In genomic region chr6:125092372-125092771, GRCm38 (mm10) we compare ENCODE assay signal across 11 mouse cellular contexts. TPM values are rescaled to one million over a fixed set of nuclear protein-coding genes. Genes with fewer than 3 reads are reported as not detected.
DNase-seq lines count a peak whose midpoint lies in the region; ATAC-seq and TF ChIP-seq lines count a peak whose summit lies in the region.
"Had no signal": no experiment of that assay in that cellular context is flagged by ENCODE, and none has a peak within 500 bp of the region (broad histone marks: within the 10 kb centered on the region; RNA-seq: fewer than 3 reads in every experiment).

No protein-coding gene starts in this region.

- 79% methylated on average over 5 of the region's 5 CpGs for WGBS in hindbrain, embryonic 11.5 days
- 88% methylated on average over 5 of the region's 5 CpGs for WGBS in hindbrain, postnatal 0 days

- no peak for ATAC-seq in CD4-positive, CD25-positive, alpha-beta regulatory T cell, adult 4 months
- no peak for ATAC-seq in hindbrain, embryonic 11.5 days (ENCODE audit: low FRiP score)
- ATAC-seq in hindbrain, postnatal 0 days = no peak

- no peak for TF ChIP-seq CTCF in hindbrain, postnatal 0 days (IDR thresholded peaks at IDR 0.05; ENCODE audit: low read depth)

- 0 out of 2 replicates have a peak overlapping the region, but pooled peaks have one; percentile 17 for H3K27ac ChIP-seq in hindbrain, embryonic 11.5 days (ENCODE audit: low read depth, low read length)
- no peak overlapping the region for H3K27ac ChIP-seq in hindbrain, postnatal 0 days

- H3K4me3 ChIP-seq in hindbrain, embryonic 11.5 days (ENCODE audit: low read depth, low read length) = no peak overlapping the region
- H3K4me3 ChIP-seq in hindbrain, postnatal 0 days (ENCODE audit: low read length) = no peak overlapping the region

- no peaks in the 10 kb centered on the region for H3K36me3 ChIP-seq in hindbrain, embryonic 11.5 days (ENCODE audit: control insufficient read depth, insufficient read depth, low read length)
- no peaks in the 10 kb centered on the region for H3K36me3 ChIP-seq in hindbrain, postnatal 0 days (ENCODE audit: insufficient read depth, low read length)

- H3K9ac ChIP-seq in hindbrain, embryonic 11.5 days (ENCODE audit: low read depth, low read length) = no peak overlapping the region
- no peak overlapping the region for H3K9ac ChIP-seq in hindbrain, postnatal 0 days (replicated peaks; ENCODE audit: low read length)

- peaks cover 16% of the 10 kb centered on the region for H3K4me1 ChIP-seq in hindbrain, embryonic 11.5 days (replicated peaks; ENCODE audit: control insufficient read depth, insufficient read depth, low read length)
- H3K4me1 ChIP-seq in hindbrain, postnatal 0 days (ENCODE audit: insufficient read depth, low read length) = peaks cover 14% of the 10 kb centered on the region

- H3K4me2 ChIP-seq in hindbrain, embryonic 11.5 days (replicated peaks; ENCODE audit: low read depth, low read length) = no peak overlapping the region
- no peak overlapping the region for H3K4me2 ChIP-seq in hindbrain, postnatal 0 days (ENCODE audit: low read depth, low read length)

- DNase-seq in CD4-positive, CD25-positive, alpha-beta regulatory T cell, adult 2 months (ENCODE audit: low read depth, low spot score) = peak; percentile 34
- DNase-seq in hindbrain, embryonic 11.5 days (ENCODE audit: low spot score) = no peak
- no peak for DNase-seq in hindbrain, postnatal 0 days (ENCODE audit: low spot score)
- peak; percentile 18 to 60 for DNase-seq in spleen, postnatal 4 days (ENCODE audit: low spot score in 2 of 2)
- DNase-seq in spleen, postnatal 10 days (ENCODE audit: low spot score in 2 of 2) = no peak
- no peak for DNase-seq in left cerebral cortex, adult 8-10 months (ENCODE audit: low spot score in 2 of 2)
- no peak for DNase-seq in right cerebral cortex, postnatal 36 days (ENCODE audit: low spot score in 2 of 2)
- DNase-seq: spleen, adult 18-20 months had no signal

- no peaks in the 10 kb centered on the region for H3K9me3 ChIP-seq in hindbrain, embryonic 11.5 days (ENCODE audit: control insufficient read depth, low read length)
- no peaks in the 10 kb centered on the region for H3K9me3 ChIP-seq in hindbrain, postnatal 0 days (ENCODE audit: low read length)
- H3K9me3 ChIP-seq: G1E had no signal

- H3K27me3 ChIP-seq in hindbrain, embryonic 11.5 days (ENCODE audit: control insufficient read depth, insufficient read depth, low read length) = no peaks in the 10 kb centered on the region
- no peaks in the 10 kb centered on the region for H3K27me3 ChIP-seq in hindbrain, postnatal 0 days (ENCODE audit: insufficient read depth, low read length)

RNA-seq across cellular contexts. Expression of gene Chd4, which starts 3.4 kb away (rescaled TPM):
- polyA plus RNA-seq in CD4-positive, CD25-positive, alpha-beta regulatory T cell, adult 4 months (2017; shearing (Covaris generic)) = 10 to 100 TPM; 61.4 to 71.9 TPM
- 105 and 130 TPM in 2 replicates for polyA plus RNA-seq in hindbrain, embryonic 11.5 days (2014; fragmentation: Nextera tagmentation; extraction: Ambion mirVana)
- 101 and 106 TPM in 2 replicates for total RNA-seq in hindbrain, postnatal 0 days (2014; rRNA removed)
- 90.2 and 94.7 TPM in 2 replicates for polyA plus RNA-seq in hindbrain, postnatal 0 days (2015; fragmentation: Nextera tagmentation; extraction: Ambion mirVana)
- 100 to 1,000 TPM; 161 to 176 (median 173) TPM for total RNA-seq in left cerebral cortex, adult 8-10 months (2022)

RNA-seq across cellular contexts. Expression of gene Lpar5, which starts 24.7 kb away (rescaled TPM):
- polyA plus RNA-seq in CD4-positive, CD25-positive, alpha-beta regulatory T cell, adult 4 months (2017; shearing (Covaris generic)) = 10 to 100 TPM; 12.1 to 19.9 TPM
- 0.21 TPM in 1 of 2 replicates, not detected in the other for polyA plus RNA-seq in hindbrain, embryonic 11.5 days (2014; fragmentation: Nextera tagmentation; extraction: Ambion mirVana)
- total RNA-seq in hindbrain, postnatal 0 days (2014; rRNA removed) = 0.75 and 1.8 TPM in 2 replicates
- polyA plus RNA-seq in hindbrain, postnatal 0 days (2015; fragmentation: Nextera tagmentation; extraction: Ambion mirVana) = 0.68 and 0.88 TPM in 2 replicates
- total RNA-seq in left cerebral cortex, adult 8-10 months (2022) = 1 to 10 TPM in 2 of 4 experiments, under 1 TPM in 2; 0.44 to 1.9 (median 0.82) TPM
- total RNA-seq: gastrocnemius, adult 18-20 months had no signal

RNA-seq across cellular contexts. Expression of gene Nop2, which starts 39.3 kb away (rescaled TPM):
- 10 to 100 TPM; 51.5 to 59.7 TPM for polyA plus RNA-seq in CD4-positive, CD25-positive, alpha-beta regulatory T cell, adult 4 months (2017; shearing (Covaris generic))
- 45.3 and 58.8 TPM in 2 replicates for polyA plus RNA-seq in hindbrain, embryonic 11.5 days (2014; fragmentation: Nextera tagmentation; extraction: Ambion mirVana)
- total RNA-seq in hindbrain, postnatal 0 days (2014; rRNA removed) = 33.9 and 34.2 TPM in 2 replicates
- 37.3 and 38.8 TPM in 2 replicates for polyA plus RNA-seq in hindbrain, postnatal 0 days (2015; fragmentation: Nextera tagmentation; extraction: Ambion mirVana)
- 10 to 100 TPM; 25.4 to 28.2 (median 27.2) TPM for total RNA-seq in left cerebral cortex, adult 8-10 months (2022)

RNA-seq across cellular contexts. Expression of gene Acrbp, which starts 42.9 kb away (rescaled TPM):
- 10 to 100 TPM; 24.6 to 25.9 TPM for polyA plus RNA-seq in CD4-positive, CD25-positive, alpha-beta regulatory T cell, adult 4 months (2017; shearing (Covaris generic))
- 10.7 and 12.2 TPM in 2 replicates for polyA plus RNA-seq in hindbrain, embryonic 11.5 days (2014; fragmentation: Nextera tagmentation; extraction: Ambion mirVana)
- 10.5 and 17.3 TPM in 2 replicates for total RNA-seq in hindbrain, postnatal 0 days (2014; rRNA removed)
- 12.2 and 17.5 TPM in 2 replicates for polyA plus RNA-seq in hindbrain, postnatal 0 days (2015; fragmentation: Nextera tagmentation; extraction: Ambion mirVana)
- 10 to 100 TPM in 2 of 4 experiments, 1 to 10 TPM in 2; 8.6 to 12.1 (median 10.1) TPM for total RNA-seq in left cerebral cortex, adult 8-10 months (2022)

RNA-seq across cellular contexts. Expression of gene Iffo1, which starts 52.7 kb away (rescaled TPM):
- polyA plus RNA-seq in CD4-positive, CD25-positive, alpha-beta regulatory T cell, adult 4 months (2017; shearing (Covaris generic)) = 10 to 100 TPM in 1 of 2 experiments, 1 to 10 TPM in 1; 9.5 to 10.6 TPM
- 10.3 and 10.4 TPM in 2 replicates for polyA plus RNA-seq in hindbrain, embryonic 11.5 days (2014; fragmentation: Nextera tagmentation; extraction: Ambion mirVana)
- 29.1 and 30.5 TPM in 2 replicates for total RNA-seq in hindbrain, postnatal 0 days (2014; rRNA removed)
- 20.3 and 20.6 TPM in 2 replicates for polyA plus RNA-seq in hindbrain, postnatal 0 days (2015; fragmentation: Nextera tagmentation; extraction: Ambion mirVana)
- total RNA-seq in left cerebral cortex, adult 8-10 months (2022) = 10 to 100 TPM; 62.0 to 68.5 (median 66.4) TPM

Comparison
In these comparisons a context has a peak if more than half of its experiments do, and no peak if none do; other contexts are left out.
1. DNase-seq: peak in CD4-positive, CD25-positive, alpha-beta regulatory T cell, adult 2 months (single experiment) and spleen, postnatal 4 days (2 of 2); none in hindbrain, embryonic 11.5 days (single experiment), hindbrain, postnatal 0 days (single experiment), spleen, postnatal 10 days (0 of 2), left cerebral cortex, adult 8-10 months (0 of 2) and right cerebral cortex, postnatal 36 days (0 of 2).